Mouse (Mus musculus): ENCODE results near the gene BC049715. TPM values are rescaled to one million over a fixed set of nuclear protein-coding genes. Genes with fewer than 3 reads are reported as not detected.

BC049715 gene
- total RNA-seq, 2 experiments from 2014 or later, result 0.10 to 0.35 TPM

DNA sequence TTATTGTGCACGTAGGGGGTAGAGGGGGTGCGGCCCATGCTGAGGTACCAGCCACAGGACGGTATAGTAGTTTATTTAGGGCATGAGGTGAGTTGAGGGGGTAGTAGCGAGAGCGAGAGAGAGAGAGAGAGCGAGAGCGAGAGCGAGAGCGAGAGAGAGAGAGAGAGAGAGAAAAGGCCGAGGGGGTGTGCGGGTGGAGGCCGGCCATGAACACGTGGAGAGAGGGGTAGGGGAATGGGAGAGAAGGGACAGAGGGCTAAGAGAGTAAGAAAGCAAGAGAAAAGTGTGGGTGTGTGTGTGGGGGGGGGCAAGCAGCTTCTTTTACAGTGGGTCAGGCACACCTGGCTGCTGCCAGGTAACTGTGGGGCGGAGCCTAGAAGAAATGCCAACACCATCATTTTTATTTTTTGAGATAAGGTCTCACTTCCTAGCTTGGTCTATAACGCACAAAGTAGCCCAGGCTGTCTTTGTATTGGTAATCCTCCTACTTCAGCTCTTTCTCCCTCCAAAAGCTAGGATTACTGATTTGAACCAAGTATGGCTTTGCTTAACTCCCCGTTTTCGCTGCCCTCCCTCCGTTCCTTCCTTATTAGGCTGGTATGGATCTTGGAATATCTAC lies 19.9 kb upstream of the BC049715 start:
- DNase-seq, result no peak
- intact Hi-C loops (cut with DNase I; ENCODE audit: low total_unique reads), result no loop called here

DNA sequence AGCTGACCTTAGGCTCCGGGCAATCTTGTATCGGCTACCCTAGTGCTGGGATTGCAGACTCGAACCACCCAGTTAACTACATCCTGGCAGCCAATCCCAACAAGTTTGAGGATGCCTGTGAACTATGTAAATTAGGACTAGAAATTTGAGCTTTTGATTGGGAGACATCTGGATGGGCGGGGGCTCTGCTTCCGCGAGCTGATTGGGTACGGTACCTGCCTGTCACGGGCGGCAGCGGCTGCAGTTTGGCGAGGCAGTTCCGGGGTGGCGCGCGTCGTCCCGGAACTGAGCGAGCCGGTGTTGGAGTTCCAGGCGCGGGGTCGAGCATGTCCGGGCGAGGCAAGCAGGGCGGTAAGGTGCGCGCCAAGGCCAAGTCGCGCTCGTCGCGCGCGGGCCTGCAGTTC lies 19.4 kb upstream of the BC049715 start, which contains the start of gene H2afj:
TSS of gene H2afj (plus strand) at position 231 of the 404 bp plus-strand sequence.
- peak; percentile 98 for DNase-seq
- intact Hi-C loops (cut with DNase I; ENCODE audit: low total_unique reads), result no loop called here

DNA sequence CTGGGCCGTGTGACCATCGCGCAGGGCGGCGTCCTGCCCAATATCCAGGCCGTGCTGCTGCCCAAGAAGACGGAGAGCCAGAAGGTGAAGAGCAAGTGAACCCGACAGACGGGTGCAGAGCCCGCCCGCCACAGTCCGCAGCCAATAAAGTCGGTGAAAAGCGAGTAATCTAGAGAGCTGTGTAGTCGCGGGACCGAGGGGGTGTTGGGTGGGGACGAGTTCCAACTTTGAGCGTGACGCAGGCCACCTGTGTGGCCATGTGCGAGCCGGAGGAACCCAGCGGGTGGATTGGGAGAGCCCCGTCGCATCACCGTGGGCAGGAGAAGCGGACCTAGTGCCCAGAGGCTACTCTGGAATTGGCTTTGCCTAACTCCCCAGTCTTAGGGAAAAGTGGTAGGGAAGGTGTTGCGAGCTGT lies 18.8 kb upstream of the BC049715 start:
- peak; percentile 24 for DNase-seq
- intact Hi-C loops (cut with DNase I; ENCODE audit: low total_unique reads), result no loop called here

DNA sequence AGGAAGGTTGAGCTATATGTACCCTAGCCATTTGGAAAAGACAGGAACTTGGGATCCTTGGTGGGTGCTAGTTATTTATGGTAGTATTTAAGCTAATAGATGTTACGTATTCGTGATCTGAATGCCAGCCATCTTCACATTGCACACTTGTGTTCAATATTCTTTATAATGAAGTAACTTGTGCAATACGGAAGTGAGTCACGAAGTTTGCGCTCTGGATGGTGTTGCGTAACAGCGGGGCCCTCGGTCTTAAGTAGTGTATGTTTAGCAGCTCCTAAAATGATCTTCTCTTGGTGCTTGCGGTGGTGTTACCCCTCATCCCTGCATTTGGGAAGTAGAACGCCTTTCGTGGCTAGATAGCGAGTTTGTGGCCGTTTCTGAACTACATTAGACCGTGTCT lies 18.3 kb upstream of the BC049715 start:
- intact Hi-C loops (cut with DNase I; ENCODE audit: low total_unique reads), result no loop called here
- no peak for DNase-seq

DNA sequence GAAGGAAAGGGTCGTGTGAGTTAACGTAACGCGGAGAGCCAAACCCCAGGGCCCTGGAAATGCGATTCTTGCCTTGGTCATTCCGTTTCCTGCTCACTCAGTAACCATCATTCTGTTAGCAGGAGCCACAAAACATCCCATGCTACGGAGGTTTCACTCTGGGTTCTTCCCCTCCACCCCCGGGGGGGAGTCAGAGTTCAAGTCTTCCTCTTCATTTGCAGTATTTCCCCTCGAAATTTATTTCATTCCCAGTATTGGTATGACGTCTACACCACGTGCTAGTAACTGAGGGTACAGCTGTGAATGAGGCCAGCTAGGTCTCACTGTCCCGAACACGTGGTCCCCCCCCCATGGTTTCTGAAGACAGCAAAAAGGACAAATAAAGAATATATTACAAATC lies 17.8 kb upstream of the BC049715 start:
- DNase-seq, result no peak
- intact Hi-C loops (cut with DNase I; ENCODE audit: low total_unique reads), result no loop called here

DNA sequence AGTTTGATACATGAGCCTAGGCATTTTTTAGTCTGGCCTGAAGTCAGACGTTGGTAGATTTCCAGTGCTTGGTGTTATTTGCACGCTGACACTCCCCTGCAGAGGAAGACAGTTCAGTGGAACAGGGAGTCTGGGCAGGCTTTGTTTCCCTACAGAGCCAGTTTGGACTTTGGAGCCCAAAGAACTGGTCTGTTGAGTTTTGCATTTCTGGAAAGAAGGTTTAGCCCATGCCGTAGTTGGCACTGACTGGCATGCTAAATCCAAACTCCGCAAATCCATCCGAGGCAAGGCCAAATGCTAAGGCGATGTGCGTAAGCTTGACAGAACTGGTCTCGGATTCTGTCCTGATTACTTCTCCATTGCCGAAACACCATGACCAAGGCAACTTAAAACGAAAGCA lies 16.2 kb upstream of the BC049715 start:
- intact Hi-C loops (cut with DNase I; ENCODE audit: low total_unique reads), result no loop called here
- no peak for DNase-seq

DNA sequence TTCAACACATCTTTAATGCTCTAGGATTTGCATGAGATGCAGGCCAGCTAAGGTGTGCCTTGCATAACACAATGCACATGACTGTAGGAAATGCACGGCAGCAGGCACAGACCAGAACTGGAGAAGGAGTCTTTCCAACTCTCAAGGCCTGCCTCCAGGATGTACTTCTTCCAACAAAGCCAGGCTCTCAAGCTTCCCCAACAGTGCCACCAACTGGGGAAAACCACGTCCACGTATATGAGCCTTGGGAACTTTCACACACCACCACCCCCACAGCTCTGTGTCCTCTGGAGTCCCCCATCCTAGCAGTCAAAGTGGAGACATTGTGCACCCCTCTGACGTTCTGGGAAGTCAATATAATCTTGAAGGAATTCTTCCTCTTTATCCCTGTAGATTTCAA lies 14.3 kb upstream of the BC049715 start:
- DNase-seq, result no peak

DNA sequence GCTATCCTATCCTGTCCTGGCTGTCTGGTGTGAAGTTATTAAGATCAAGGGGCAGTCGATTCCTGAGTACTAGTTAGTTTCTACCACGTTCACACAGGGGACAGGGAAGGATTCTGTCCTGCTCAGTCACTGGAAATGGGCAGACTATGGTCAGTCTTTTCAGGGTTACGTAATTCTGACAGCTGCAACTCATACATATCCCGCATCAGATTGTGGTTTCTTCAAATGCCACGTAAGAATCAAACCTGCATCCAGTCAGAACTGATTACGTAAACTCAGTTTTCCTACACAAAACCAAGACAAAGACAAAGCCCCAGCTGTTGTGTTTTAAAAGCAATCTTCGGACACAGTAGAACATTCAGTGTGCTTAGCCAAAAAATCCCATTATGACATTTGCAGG lies 12.0 kb upstream of the BC049715 start:
- DNase-seq, result no peak

More for the DNA sequence above, 14.3 kb upstream of the BC049715 start:
- intact Hi-C loops (cut with DNase I; ENCODE audit: low total_unique reads), result no loop called here

DNA sequence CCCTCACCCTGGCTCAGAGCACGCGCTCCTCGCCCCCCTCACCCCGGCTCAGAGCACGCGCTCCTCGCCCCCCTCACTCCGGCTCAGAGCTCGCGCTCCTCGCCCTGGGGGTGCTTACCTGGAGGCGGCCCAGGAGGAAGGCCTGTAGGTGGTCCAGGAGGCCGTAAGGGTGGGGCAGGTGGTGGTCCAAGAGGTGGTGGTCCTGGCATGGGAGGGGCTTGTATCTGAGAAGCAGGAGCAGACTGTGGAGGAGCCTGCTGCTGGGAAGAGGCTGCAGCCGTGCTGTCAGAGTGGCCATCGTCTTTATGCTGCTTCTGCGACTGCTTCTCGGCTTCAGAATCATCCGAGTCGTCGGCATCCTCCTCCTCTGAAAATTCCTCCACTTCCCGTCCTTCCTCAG lies 10.6 kb upstream of the BC049715 start:
- intact Hi-C loops (cut with DNase I; ENCODE audit: low total_unique reads), result no loop called here
- no peak for DNase-seq

More for the DNA sequence above, 12.0 kb upstream of the BC049715 start:
- intact Hi-C loops (cut with DNase I; ENCODE audit: low total_unique reads), result no loop called here

DNA sequence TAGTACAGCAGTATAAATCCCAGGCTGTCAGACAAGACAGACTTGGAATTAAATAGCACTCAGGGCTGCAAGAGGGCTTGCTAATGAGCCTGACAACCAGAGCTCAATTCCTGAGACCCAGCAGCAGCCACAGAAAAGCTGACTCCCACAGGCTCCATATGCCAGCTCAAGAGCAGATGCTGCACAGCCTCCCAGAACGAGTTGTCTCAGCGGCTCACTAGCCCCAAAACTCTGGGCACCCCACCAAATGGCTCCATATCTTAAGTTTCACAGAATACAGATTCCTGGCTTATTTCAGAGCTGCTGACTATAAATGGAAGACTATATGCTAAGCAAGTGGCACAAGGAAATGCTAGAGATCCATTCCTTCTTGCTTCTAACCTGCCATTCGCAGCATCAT lies 9.9 kb upstream of the BC049715 start:
- intact Hi-C loops (cut with DNase I; ENCODE audit: low total_unique reads), result no loop called here
- DNase-seq, result no peak

DNA sequence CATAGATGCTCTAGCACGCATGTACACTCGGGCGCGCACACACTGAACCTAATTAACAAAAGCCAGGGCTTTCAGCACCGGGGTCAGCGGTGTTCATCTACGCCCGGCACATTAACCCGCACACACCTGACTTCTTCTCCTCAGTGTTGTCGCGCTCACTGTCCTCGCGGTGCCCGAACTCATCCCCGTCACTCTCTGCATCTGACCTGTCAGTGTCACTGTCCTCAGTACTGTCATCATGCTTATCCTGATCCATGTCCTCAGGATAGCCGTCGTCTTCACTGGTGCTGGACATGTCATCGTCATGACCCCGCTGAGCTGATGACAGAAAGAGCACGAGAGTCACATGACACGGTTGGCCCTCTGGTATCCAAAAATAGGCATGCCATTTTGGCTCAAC lies 7.0 kb upstream of the BC049715 start:
- DNase-seq, result no peak
- intact Hi-C loops (cut with DNase I; ENCODE audit: low total_unique reads), result no loop called here

DNA sequence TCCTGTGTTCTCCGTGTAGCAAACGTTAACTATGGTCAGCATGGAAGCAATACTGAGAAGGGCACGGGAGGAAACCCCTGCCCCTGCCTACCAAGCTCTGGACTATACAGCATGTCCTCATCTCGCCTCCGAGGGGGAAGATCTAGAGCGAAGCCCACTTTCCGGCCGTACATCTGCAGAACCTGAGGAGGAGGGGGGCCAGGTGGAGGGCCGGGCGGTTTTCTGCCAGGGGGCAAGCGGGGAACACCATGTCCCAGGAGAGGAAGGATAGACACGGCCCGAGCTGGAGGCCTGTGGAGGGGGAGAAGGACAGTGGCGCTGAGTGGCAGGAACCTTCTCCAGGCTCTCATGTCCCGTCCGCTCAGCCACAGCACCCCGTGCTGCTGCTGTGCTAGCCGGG lies 6.3 kb upstream of the BC049715 start:
- DNase-seq, result no peak
- intact Hi-C loops (cut with DNase I; ENCODE audit: low total_unique reads), result no loop called here

DNA sequence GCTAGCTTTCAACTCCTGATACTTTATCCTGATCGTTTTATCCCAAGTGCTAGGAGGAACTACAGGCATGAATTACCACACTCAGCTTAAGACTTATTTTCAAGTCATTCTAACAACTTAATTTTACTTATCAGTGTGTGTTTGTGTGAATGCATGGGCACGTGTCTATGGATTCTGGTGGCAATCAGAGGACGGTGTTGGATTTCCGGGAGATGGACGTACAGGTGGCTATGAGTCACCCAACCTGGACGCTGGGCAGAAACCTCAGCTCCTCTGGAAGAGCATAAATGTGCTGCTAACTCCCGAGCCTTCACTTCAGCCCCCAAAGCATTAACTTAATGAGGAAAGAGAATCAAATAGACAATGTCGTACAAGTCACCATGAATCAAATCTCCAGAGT lies 2.4 kb upstream of the BC049715 start:
- intact Hi-C loops (cut with DNase I; ENCODE audit: low total_unique reads), result no loop called here
- no peak for DNase-seq

DNA sequence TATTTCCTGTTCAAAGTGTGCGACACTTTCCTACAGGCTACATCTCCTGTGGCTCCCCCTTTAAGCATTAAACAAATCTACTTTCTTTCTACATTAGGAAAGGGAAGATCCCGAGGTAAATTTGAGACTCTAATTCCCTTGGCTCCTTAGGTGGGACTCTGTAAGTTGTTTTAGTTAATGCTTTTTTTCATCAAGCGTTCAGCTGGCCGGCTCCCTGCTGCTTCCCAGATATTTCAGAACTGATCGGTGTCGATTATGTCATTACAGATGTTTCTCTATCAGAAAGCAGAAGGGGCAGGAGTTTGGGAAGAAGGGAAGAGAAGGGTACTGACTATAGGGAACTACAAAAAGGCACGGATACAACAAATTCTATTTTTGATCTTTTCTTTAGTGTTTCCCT lies 310 bp upstream of the BC049715 start:
- intact Hi-C loops (cut with DNase I; ENCODE audit: low total_unique reads), result no loop called here

DNA sequence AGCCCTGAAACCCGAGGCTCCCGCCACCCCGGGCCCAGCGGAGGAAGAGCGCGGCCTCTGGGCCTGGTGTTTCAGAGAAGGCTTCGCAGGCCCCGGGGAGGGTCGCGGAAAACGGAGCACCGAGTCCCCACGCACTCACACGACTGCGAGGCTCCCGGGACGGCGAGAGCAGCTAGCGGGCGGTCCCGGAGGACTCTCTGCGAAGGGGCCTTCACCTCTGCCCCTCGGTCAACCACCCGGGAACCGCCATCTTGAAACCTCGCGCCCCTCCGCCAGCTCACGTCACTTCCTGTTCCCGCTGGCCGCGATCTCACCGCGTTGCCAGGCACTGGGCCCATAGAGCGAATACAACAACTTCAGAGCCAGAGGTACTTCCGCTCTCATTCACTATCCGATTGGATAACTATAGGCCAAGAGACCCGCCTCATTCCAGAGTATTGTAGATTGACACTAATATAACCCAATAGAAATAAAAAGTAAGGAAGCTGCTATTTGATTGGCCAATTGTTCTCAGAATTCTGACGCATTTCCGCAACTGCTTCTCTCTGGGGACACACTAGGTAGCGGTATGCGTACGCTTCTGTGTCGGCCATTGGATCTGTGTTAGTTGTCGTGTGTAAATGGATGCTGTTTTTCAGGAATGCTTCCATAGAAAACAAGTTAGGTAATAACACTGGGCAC lies 595 bp downstream of the BC049715 start, which contains the start of gene Wbp11:
TSS of gene Wbp11 (minus strand) at position 353 of the 681 bp plus-strand sequence.
- peak; percentile 96 for DNase-seq
- intact Hi-C loops (cut with DNase I; ENCODE audit: low total_unique reads), result no loop called here

More for the DNA sequence above, 310 bp upstream of the BC049715 start:
- DNase-seq, result no peak

DNA sequence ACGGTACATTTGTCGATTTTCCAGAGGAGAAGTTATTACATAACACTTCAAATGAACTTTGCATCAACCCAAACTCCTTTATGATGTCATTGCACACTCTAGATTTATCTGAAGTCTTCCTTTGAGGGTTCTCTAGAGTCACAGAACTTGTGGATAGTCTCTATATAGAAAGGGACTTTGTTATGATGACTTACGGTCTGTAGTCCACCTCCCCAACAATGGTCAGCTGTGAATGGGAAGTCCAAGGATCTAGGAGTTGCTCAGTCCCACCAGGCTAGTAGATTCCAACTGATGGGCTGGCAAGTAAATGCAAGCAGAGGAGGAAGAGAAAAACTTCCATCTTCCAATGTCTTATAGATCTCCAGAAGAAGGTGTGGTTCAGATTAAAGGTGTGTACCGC lies 1.3 kb downstream of the BC049715 start:
- intact Hi-C loops (cut with DNase I; ENCODE audit: low total_unique reads), result no loop called here
- no peak for DNase-seq

DNA sequence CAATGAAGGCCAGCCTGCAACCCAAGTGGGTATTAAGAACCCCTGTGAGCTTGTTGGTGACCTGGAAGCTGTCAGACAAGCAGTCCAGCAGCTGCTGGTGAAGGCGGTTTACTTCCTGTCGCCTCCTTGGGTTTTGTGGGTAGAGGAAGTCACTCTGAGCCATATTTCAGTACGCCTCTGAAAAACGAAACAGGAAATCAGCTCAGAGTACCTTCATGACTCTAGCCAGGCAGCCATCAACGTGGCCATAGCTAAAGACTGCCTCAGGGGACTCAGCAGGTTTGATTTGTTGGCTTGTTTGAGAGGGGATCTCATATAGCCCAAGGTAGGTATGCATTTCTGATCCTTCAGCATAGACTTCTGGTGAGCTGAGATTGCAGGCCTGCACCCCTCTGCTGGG lies 4.3 kb downstream of the BC049715 start:
- intact Hi-C loops (cut with DNase I; ENCODE audit: low total_unique reads), result no loop called here

DNA sequence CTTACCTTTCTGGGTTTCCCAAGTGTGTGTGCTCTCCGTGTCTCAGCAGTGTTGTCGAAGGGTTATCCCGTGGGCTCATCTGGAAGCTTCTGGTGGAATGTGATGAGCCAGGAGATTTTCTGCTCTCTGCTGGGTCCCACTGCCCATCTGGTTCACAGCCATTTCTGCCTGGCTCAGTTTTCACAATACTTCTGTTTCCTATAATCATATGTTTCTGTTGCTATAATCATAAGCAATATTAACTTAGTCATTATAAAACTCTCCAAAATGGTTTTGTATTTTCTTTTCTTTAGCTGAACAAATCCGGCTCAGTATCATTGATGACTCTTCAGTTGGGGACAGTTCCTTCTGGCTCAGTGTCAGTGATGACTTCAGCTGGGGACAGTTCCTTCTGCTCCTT lies 7.9 kb downstream of the BC049715 start, which contains the start of gene Smco3:
TSS of gene Smco3 (minus strand) at position 101 of the 400 bp plus-strand sequence.
- intact Hi-C loops (cut with DNase I; ENCODE audit: low total_unique reads), result no loop called here
- DNase-seq, result no peak

More for the DNA sequence above, 4.3 kb downstream of the BC049715 start:
- DNase-seq, result no peak

DNA sequence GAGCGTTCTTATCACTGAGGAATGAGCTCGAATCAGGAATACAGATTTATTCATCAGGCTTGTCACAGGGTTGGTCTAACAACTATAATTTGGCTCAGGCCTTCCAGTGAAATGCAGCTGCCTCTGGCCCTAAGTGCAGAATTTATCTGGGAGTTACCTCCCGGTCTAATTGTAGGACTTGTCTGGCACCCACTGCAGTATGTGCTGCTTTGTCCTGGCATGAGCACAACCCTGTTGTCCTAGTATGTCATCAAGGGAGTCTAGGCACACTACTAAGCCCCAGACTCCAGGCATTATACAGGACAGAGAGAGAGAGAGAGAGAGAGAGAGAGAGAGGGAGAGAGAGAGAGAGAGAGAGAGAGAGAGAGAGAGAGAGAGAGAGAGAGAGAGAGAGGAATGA lies 9.9 kb downstream of the BC049715 start:
- no peak for DNase-seq
- intact Hi-C loops (cut with DNase I; ENCODE audit: low total_unique reads), result no loop called here

DNA sequence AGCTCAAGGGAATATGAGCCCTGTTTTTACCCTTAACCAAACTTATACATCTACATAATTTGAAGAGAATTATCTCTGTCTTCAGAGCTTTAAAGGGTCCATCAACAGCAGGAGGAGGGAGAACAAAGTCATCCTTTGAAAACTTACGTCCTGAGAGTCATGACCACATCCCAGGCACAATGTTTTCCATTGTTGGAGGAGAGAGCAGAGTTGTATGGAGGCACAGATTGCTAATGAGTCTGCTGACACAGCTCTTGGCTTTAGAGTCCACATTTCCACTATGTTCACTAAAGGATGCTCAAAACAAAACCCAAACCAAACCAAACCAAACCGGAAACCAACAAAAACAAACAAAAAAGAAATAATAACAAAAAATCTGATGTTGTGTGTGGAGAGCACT lies 17.5 kb downstream of the BC049715 start:
- intact Hi-C loops (cut with DNase I; ENCODE audit: low total_unique reads), result no loop called here
- DNase-seq, result no peak

All from gastrocnemius, postnatal 14 days (tissue).